Mouse (Mus musculus) liver, embryonic 14.5 days (tissue): ENCODE measurements around the gene Kmo.

Source experiments
- CTCF ChIP-seq: IDR thresholded peaks from 2 replicates; pipeline ENCODE4 v1.5.1; 2016; ENCODE audit warnings: antibody characterized with exemption, low read depth, control low read depth
- EP300 ChIP-seq: IDR thresholded peaks from 2 replicates; pipeline ENCODE4 v1.6.1; 2016; ENCODE audit warnings: antibody characterized with exemption, low read depth

DNA sequence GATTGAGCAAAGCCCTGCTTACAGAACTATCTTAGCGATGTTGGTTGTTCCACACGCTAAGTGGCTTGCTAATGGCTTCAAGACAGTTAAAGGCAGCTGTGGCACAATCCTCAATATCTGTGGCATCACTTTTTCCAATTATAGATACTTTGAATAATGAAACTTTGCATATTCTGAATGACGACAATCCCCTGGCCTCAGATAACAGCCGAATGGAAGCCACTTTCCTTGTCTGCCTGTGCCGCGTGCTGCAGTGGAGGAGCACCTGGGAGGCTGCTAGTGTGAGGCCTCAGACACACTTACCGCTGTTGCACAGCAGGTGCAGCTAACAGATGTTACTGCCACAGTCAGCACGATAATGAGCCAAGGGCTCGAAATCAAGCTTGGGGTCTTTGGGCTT lies 5.2 kb upstream of the Kmo start:
- TF ChIP-seq CTCF (no peak), EP300 (no peak)
